Mouse (Mus musculus): Measurements from ENCODE around the gene Prrg1. TPM values are rescaled to one million over a fixed set of nuclear protein-coding genes. Genes with fewer than 3 reads are reported as not detected.

The Prrg1 gene
- polyA plus RNA-seq, 1 experiment: 3.6 TPM

DNA sequence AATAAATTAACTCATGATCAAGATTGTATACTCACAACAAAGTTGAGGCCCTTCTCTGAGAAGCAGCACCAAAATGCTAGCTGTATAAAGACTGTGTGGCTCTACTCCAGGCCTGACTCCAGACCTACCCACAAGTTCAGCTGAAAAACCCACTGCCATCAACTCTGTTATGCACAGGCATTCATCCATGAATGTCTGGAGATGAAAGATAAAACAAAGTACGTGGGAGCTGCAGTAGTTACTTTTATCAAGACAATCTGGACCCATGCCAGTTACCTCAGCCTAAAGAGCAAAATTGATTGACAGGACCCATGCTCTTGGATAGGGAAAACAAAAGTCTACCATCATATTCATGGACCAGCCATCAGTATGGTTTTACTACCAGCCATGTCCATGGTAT is 31.0 kb downstream of the Prrg1 start:
- Histone ChIP-seq H3K27me3 (ENCODE audit: control insufficient read depth, insufficient read depth, low read length, poor library complexity, severe bottlenecking) (no peaks in the 10 kb centered on the region), H3K9me3 (replicated peaks; ENCODE audit: control insufficient read depth, insufficient read depth, low read length, poor library complexity, severe bottlenecking) (no peaks in the 10 kb centered on the region), H3K4me1 (ENCODE audit: control insufficient read depth, insufficient read depth, low read length) (no peaks in the 10 kb centered on the region), H3K36me3 (ENCODE audit: control insufficient read depth, insufficient read depth, low read length, poor library complexity, severe bottlenecking) (no peaks in the 10 kb centered on the region), H3K9ac (ENCODE audit: low read depth, poor library complexity, severe bottlenecking) (no peak overlapping the region), H3K4me3 (ENCODE audit: low read depth, low read length) (no peak overlapping the region), H3K27ac (ENCODE audit: insufficient read depth, low read length) (no peak overlapping the region)
- TF ChIP-seq EP300 (IDR thresholded peaks at IDR 0.05; ENCODE audit: insufficient read depth, low read depth, low read length) (no peak), POLR2A (IDR thresholded peaks at IDR 0.05; ENCODE audit: insufficient read depth, low read length) (no peak), CTCF (IDR thresholded peaks at IDR 0.05; ENCODE audit: low read depth, low read length) (no peak)

DNA sequence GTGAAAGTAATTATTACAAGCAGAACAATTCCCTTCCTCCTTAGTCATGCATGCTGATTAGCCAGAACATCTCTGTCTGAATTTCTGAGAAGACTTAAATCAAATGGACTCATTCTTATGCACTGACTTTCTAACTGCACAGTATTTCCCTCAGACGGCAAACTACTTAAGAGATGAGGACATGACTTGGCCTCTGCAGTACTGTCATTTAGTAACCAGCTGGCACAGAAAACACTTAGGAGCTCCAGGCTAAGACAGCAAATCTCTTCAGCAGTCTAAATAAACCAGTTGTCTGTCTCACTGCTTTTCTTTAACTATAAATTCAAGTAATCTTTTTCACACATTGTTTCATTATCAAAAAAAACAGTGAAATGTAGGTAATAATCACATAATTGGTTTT is 36.0 kb downstream of the Prrg1 start:
- Histone ChIP-seq H3K4me3 (ENCODE audit: low read depth, low read length) (no peak overlapping the region), H3K4me1 (ENCODE audit: control insufficient read depth, insufficient read depth, low read length) (no peaks in the 10 kb centered on the region), H3K27ac (ENCODE audit: insufficient read depth, low read length) (no peak overlapping the region), H3K36me3 (ENCODE audit: control insufficient read depth, insufficient read depth, low read length, poor library complexity, severe bottlenecking) (no peaks in the 10 kb centered on the region), H3K27me3 (ENCODE audit: control insufficient read depth, insufficient read depth, low read length, poor library complexity, severe bottlenecking) (no peaks in the 10 kb centered on the region), H3K9ac (ENCODE audit: low read depth, poor library complexity, severe bottlenecking) (no peak overlapping the region), H3K9me3 (replicated peaks; ENCODE audit: control insufficient read depth, insufficient read depth, low read length, poor library complexity, severe bottlenecking) (no peaks in the 10 kb centered on the region)
- TF ChIP-seq EP300 (IDR thresholded peaks at IDR 0.05; ENCODE audit: insufficient read depth, low read depth, low read length): no peak
- no peak for TF ChIP-seq POLR2A (IDR thresholded peaks at IDR 0.05; ENCODE audit: insufficient read depth, low read length)
- no peak for TF ChIP-seq CTCF (IDR thresholded peaks at IDR 0.05; ENCODE audit: low read depth, low read length)

- Histone ChIP-seq H3K36me3 (ENCODE audit: control insufficient read depth, insufficient read depth, low read length, poor library complexity, severe bottlenecking) (no peaks in the 10 kb centered on the region), H3K27ac (ENCODE audit: insufficient read depth, low read length) (no peak overlapping the region), H3K4me1 (ENCODE audit: control insufficient read depth, insufficient read depth, low read length) (no peaks in the 10 kb centered on the region), H3K9me3 (replicated peaks; ENCODE audit: control insufficient read depth, insufficient read depth, low read length, poor library complexity, severe bottlenecking) (no peaks in the 10 kb centered on the region), H3K4me3 (ENCODE audit: low read depth, low read length) (no peak overlapping the region), H3K9ac (ENCODE audit: low read depth, poor library complexity, severe bottlenecking) (no peak overlapping the region), H3K27me3 (ENCODE audit: control insufficient read depth, insufficient read depth, low read length, poor library complexity, severe bottlenecking) (no peaks in the 10 kb centered on the region)
- no peak for TF ChIP-seq EP300 (IDR thresholded peaks at IDR 0.05; ENCODE audit: insufficient read depth, low read depth, low read length)
- no peak for TF ChIP-seq CTCF (IDR thresholded peaks at IDR 0.05; ENCODE audit: low read depth, low read length)
- TF ChIP-seq POLR2A (IDR thresholded peaks at IDR 0.05; ENCODE audit: insufficient read depth, low read length): no peak
These were observed 44.0 kb downstream of the Prrg1 start for GRCm38 (mm10) chrX:78539734-78540133.

DNA sequence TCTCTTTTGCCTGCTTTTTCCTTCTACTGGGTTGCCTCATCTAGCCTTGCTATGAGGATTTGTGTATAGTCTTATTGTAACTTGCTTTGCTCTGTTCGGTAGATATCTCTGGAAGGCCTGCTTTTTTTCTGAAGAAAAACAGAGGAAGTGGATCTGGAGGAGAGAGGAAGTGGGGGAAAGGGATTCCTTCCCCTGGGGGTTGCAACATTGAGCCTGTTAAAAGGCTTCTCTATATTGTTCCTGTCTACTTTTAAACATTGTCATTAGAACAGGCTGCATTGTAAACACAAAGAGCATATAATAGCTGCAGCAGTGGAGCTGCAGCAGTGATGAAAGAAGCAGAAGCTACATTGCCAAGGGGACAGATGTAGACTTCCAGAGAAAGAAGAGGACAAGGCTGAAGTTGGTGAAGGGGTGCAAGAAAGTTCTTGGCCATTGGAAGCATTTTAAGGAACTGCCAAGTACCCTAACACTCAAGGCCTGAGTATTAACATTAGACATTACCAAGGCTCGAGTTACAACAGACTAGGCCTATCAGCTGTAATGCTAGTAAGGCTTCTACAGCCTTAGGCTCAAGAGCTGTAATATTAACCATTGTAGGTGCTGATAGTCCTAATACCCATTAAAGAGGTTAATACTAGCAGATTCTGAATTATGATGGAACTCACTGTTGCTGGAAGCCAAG is 44.9 kb downstream of the Prrg1 start:
- no peaks in the 10 kb centered on the region for H3K36me3 ChIP-seq (ENCODE audit: control insufficient read depth, insufficient read depth, low read length, poor library complexity, severe bottlenecking)
- no peak overlapping the region for H3K9ac ChIP-seq (ENCODE audit: low read depth, poor library complexity, severe bottlenecking)
- H3K4me1 ChIP-seq (ENCODE audit: control insufficient read depth, insufficient read depth, low read length): no peaks in the 10 kb centered on the region
- TF ChIP-seq CTCF (IDR thresholded peaks at IDR 0.05; ENCODE audit: low read depth, low read length) (no peak), EP300 (IDR thresholded peaks at IDR 0.05; ENCODE audit: insufficient read depth, low read depth, low read length) (no peak), POLR2A (IDR thresholded peaks at IDR 0.05; ENCODE audit: insufficient read depth, low read length) (no peak)
- no peaks in the 10 kb centered on the region for H3K9me3 ChIP-seq (replicated peaks; ENCODE audit: control insufficient read depth, insufficient read depth, low read length, poor library complexity, severe bottlenecking)
- H3K27ac ChIP-seq (ENCODE audit: insufficient read depth, low read length): no peak overlapping the region
- H3K4me3 ChIP-seq (ENCODE audit: low read depth, low read length): no peak overlapping the region
- no peaks in the 10 kb centered on the region for H3K27me3 ChIP-seq (ENCODE audit: control insufficient read depth, insufficient read depth, low read length, poor library complexity, severe bottlenecking)

DNA sequence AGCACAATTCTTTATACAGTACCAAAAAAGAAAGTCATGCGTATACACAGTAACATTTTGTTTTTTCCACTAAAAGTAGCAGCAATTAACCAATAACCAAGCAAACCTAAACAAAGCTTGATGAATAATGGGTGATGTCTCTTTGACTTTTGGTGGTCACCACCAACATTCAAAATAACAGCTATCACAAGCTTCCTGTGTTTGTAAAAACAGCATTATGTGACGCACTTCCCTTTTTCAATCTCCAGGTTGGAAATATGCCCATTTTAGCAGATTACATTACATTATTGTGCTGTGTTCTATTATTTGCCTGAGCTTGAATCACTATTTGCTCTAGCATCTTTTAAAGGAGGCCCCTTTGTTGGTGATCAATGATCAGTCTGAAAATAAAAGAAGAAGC is 65.4 kb downstream of the Prrg1 start:
- no peaks in the 10 kb centered on the region for H3K27me3 ChIP-seq (ENCODE audit: control insufficient read depth, insufficient read depth, low read length, poor library complexity, severe bottlenecking)
- no peak for TF ChIP-seq POLR2A (IDR thresholded peaks at IDR 0.05; ENCODE audit: insufficient read depth, low read length)
- TF ChIP-seq CTCF (IDR thresholded peaks at IDR 0.05; ENCODE audit: low read depth, low read length): no peak
- TF ChIP-seq EP300 (IDR thresholded peaks at IDR 0.05; ENCODE audit: insufficient read depth, low read depth, low read length): no peak
- no peaks in the 10 kb centered on the region for H3K9me3 ChIP-seq (replicated peaks; ENCODE audit: control insufficient read depth, insufficient read depth, low read length, poor library complexity, severe bottlenecking)
- H3K27ac ChIP-seq (ENCODE audit: insufficient read depth, low read length): no peak overlapping the region
- H3K9ac ChIP-seq (ENCODE audit: low read depth, poor library complexity, severe bottlenecking): no peak overlapping the region
- no peaks in the 10 kb centered on the region for H3K36me3 ChIP-seq (ENCODE audit: control insufficient read depth, insufficient read depth, low read length, poor library complexity, severe bottlenecking)
- no peak overlapping the region for H3K4me3 ChIP-seq (ENCODE audit: low read depth, low read length)
- no peaks in the 10 kb centered on the region for H3K4me1 ChIP-seq (ENCODE audit: control insufficient read depth, insufficient read depth, low read length)

- Histone ChIP-seq H3K9me3 (replicated peaks; ENCODE audit: control insufficient read depth, insufficient read depth, low read length, poor library complexity, severe bottlenecking) (no peaks in the 10 kb centered on the region), H3K9ac (ENCODE audit: low read depth, poor library complexity, severe bottlenecking) (no peak overlapping the region), H3K27me3 (ENCODE audit: control insufficient read depth, insufficient read depth, low read length, poor library complexity, severe bottlenecking) (no peaks in the 10 kb centered on the region), H3K27ac (ENCODE audit: insufficient read depth, low read length) (no peak overlapping the region), H3K36me3 (ENCODE audit: control insufficient read depth, insufficient read depth, low read length, poor library complexity, severe bottlenecking) (no peaks in the 10 kb centered on the region), H3K4me3 (ENCODE audit: low read depth, low read length) (no peak overlapping the region), H3K4me1 (ENCODE audit: control insufficient read depth, insufficient read depth, low read length) (no peaks in the 10 kb centered on the region)
- TF ChIP-seq CTCF (IDR thresholded peaks at IDR 0.05; ENCODE audit: low read depth, low read length): no peak
- no peak for TF ChIP-seq POLR2A (IDR thresholded peaks at IDR 0.05; ENCODE audit: insufficient read depth, low read length)
- no peak for TF ChIP-seq EP300 (IDR thresholded peaks at IDR 0.05; ENCODE audit: insufficient read depth, low read depth, low read length)
These were observed 100.7 kb downstream of the Prrg1 start for GRCm38 (mm10) chrX:78482987-78483386.
